Mouse (Mus musculus) CH12.LX (cell line): Measurements from ENCODE around the gene Olfr482. TPM values are rescaled to one million over a fixed set of nuclear protein-coding genes. Genes with fewer than 3 reads are reported as not detected.

ENCODE experiments used
- DNase-seq: peaks from one replicate; pipeline ENCODE4 v3.0.0-alpha.2; 2013; ENCODE audit errors: extremely low read depth
- H3K27ac ChIP-seq: 2 replicates; pipeline ENCODE4 v1.5.1; 2012; ENCODE audit warnings: low read depth, mild to moderate bottlenecking, control low read depth, moderate library complexity; ENCODE audit not compliant: insufficient read depth
- H3K27me3 ChIP-seq: replicated peaks from 2 replicates; pipeline ENCODE3; 2012; ENCODE audit warnings: inconsistent platforms
- H3K36me3 ChIP-seq, 2 experiments: replicated peaks in 1 of 2; 2 replicates each; pipeline versions ENCODE3 to v1.6.1; 2012; ENCODE audit warnings: inconsistent platforms in 1 of 2, low read length in 1 of 2, mild to moderate bottlenecking in 1 of 2, mixed read lengths in 1 of 2, moderate library complexity in 1 of 2; ENCODE audit not compliant: control insufficient read depth in 1 of 2, insufficient read depth in 1 of 2
- H3K4me1 ChIP-seq, 2 experiments: 2 replicates each; pipeline ENCODE4 v1.6.1; 2012; ENCODE audit warnings: inconsistent platforms in 1 of 2, moderate library complexity in 1 of 2; ENCODE audit not compliant: insufficient read depth in 2 of 2, control insufficient read depth in 1 of 2
- H3K4me2 ChIP-seq: 2 replicates; pipeline ENCODE4 v1.6.1; 2012; ENCODE audit warnings: low read depth, mild to moderate bottlenecking, control low read depth; ENCODE audit not compliant: poor library complexity, insufficient read depth, severe bottlenecking
- H3K4me3 ChIP-seq, 3 experiments: fragments of 150-350 bp in 1 of 3; sonication (generic) in 1 of 3; replicated peaks in 1 of 3; 2 replicates each; pipeline versions ENCODE3 to v1.5.1; 2011 to 2012; ENCODE audit warnings: low read depth in 2 of 3, low read length in 2 of 3, mild to moderate bottlenecking in 2 of 3, moderate library complexity in 2 of 3, control low read depth in 1 of 3, improper control_type of control experiment in 1 of 3, inconsistent platforms in 1 of 3, mixed read lengths in 1 of 3; ENCODE audit not compliant: poor library complexity in 1 of 3
- H3K79me2 ChIP-seq: replicated peaks from 2 replicates; pipeline ENCODE4 v1.6.1; 2012; ENCODE audit warnings: mild to moderate bottlenecking, moderate library complexity; ENCODE audit not compliant: control insufficient read depth, poor library complexity, insufficient read depth, severe bottlenecking; ENCODE audit errors: extremely low read depth
- H3K9ac ChIP-seq: 2 replicates; pipeline ENCODE4 v1.6.1; 2012; ENCODE audit warnings: low read depth, mild to moderate bottlenecking, control low read depth, moderate library complexity; ENCODE audit not compliant: insufficient read depth
- H3K9me3 ChIP-seq: replicated peaks from 2 replicates; pipeline ENCODE3; 2012; ENCODE audit warnings: low read length, inconsistent platforms, mixed read lengths
- BHLHE40 ChIP-seq: IDR thresholded peaks from 2 replicates; pipeline ENCODE4 v1.6.1; 2011; ENCODE audit warnings: mild to moderate bottlenecking, low read depth, low read length, improper control_type of control experiment
- CHD1 ChIP-seq: IDR thresholded peaks from 2 replicates; pipeline ENCODE4 v1.6.1; 2012; ENCODE audit warnings: low read depth, low read length, improper control_type of control experiment, inconsistent platforms
- CTCF ChIP-seq, 2 experiments: IDR thresholded peaks in 1 of 2; conservative IDR thresholded peaks in 1 of 2; 2 replicates each; pipeline ENCODE4 v1.5.1; 2011 to 2012; ENCODE audit warnings: low read depth in 2 of 2, low read length in 2 of 2, improper control_type of control experiment in 1 of 2, inconsistent platforms in 1 of 2, mild to moderate bottlenecking in 1 of 2, moderate library complexity in 1 of 2
- E2F4 ChIP-seq: IDR thresholded peaks from 2 replicates; pipeline ENCODE4 v1.6.1; 2011; ENCODE audit warnings: low read depth, low read length, improper control_type of control experiment; ENCODE audit not compliant: insufficient replicate concordance
- EP300 ChIP-seq: IDR thresholded peaks from 2 replicates; pipeline ENCODE4 v1.6.1; 2011; ENCODE audit warnings: low read length, improper control_type of control experiment
- ETS1 ChIP-seq: conservative IDR thresholded peaks from 2 replicates; pipeline ENCODE4 v1.6.1; 2012; ENCODE audit warnings: low read depth, mild to moderate bottlenecking, inconsistent platforms, low read length, improper control_type of control experiment, moderate library complexity
- GABPA ChIP-seq: IDR thresholded peaks from 2 replicates; pipeline ENCODE4 v1.6.1; 2012; ENCODE audit warnings: low read depth, low read length, improper control_type of control experiment, inconsistent platforms; ENCODE audit not compliant: insufficient replicate concordance
- IRF4 ChIP-seq: IDR thresholded peaks from 2 replicates; pipeline ENCODE4 v1.6.1; 2014; ENCODE audit warnings: low read depth, mild to moderate bottlenecking, inconsistent platforms, low read length, improper control_type of control experiment
- JUN ChIP-seq: IDR thresholded peaks from 2 replicates; pipeline ENCODE4 v1.6.1; 2011; ENCODE audit warnings: low read depth, mild to moderate bottlenecking, low read length, improper control_type of control experiment, moderate library complexity; ENCODE audit not compliant: insufficient read depth
- JUND ChIP-seq: conservative IDR thresholded peaks from 2 replicates; pipeline ENCODE4 v1.6.1; 2011; ENCODE audit warnings: low read depth, low read length, improper control_type of control experiment
- MAX ChIP-seq: IDR thresholded peaks from 2 replicates; pipeline ENCODE4 v1.6.1; 2011; ENCODE audit warnings: low read length, improper control_type of control experiment
- MEF2A ChIP-seq: IDR thresholded peaks from 2 replicates; pipeline ENCODE4 v1.6.1; 2014; ENCODE audit warnings: low read depth, mild to moderate bottlenecking, inconsistent platforms, low read length, improper control_type of control experiment, borderline replicate concordance
- MXI1 ChIP-seq: IDR thresholded peaks from 2 replicates; pipeline ENCODE4 v1.6.1; 2011; ENCODE audit warnings: mild to moderate bottlenecking, low read depth, low read length, improper control_type of control experiment
- MYC ChIP-seq: IDR thresholded peaks from 2 replicates; pipeline ENCODE4 v1.6.1; 2011; ENCODE audit warnings: low read depth, mild to moderate bottlenecking, improper control_type of control experiment, low read length
- NELFE ChIP-seq: IDR thresholded peaks from 2 replicates; pipeline ENCODE4 v1.6.1; 2011; ENCODE audit warnings: low read depth, low read length, improper control_type of control experiment
- PAX5 ChIP-seq: IDR thresholded peaks from 2 replicates; pipeline ENCODE4 v1.6.1; 2012; ENCODE audit warnings: low read length, inconsistent platforms, mixed read lengths
- POLR2A ChIP-seq: IDR thresholded peaks from 2 replicates; pipeline ENCODE4 v1.6.1; 2011; ENCODE audit warnings: low read depth, mild to moderate bottlenecking, improper control_type of control experiment, low read length
- POLR2AphosphoS2 ChIP-seq: IDR thresholded peaks from 2 replicates; pipeline ENCODE4 v1.6.1; 2011; ENCODE audit warnings: low read depth, low read length, improper control_type of control experiment
- RAD21 ChIP-seq: IDR thresholded peaks from 2 replicates; pipeline ENCODE4 v1.6.1; 2011; ENCODE audit warnings: low read depth, mild to moderate bottlenecking, low read length, improper control_type of control experiment, moderate library complexity
- RCOR1 ChIP-seq: conservative IDR thresholded peaks from 2 replicates; pipeline ENCODE4 v1.6.1; 2012; ENCODE audit warnings: low read depth, mild to moderate bottlenecking, inconsistent platforms, low read length, improper control_type of control experiment
- SIN3A ChIP-seq: IDR thresholded peaks from 2 replicates; pipeline ENCODE4 v1.6.1; 2012; ENCODE audit warnings: low read length, improper control_type of control experiment, inconsistent platforms
- USF2 ChIP-seq: conservative IDR thresholded peaks from 2 replicates; pipeline ENCODE4 v1.6.1; 2011; ENCODE audit warnings: low read depth, low read length, improper control_type of control experiment
- ZKSCAN1 ChIP-seq: IDR thresholded peaks from 2 replicates; pipeline ENCODE4 v1.6.1; 2012; ENCODE audit warnings: low read depth, inconsistent platforms, low read length, improper control_type of control experiment, borderline replicate concordance
- ZMIZ1 ChIP-seq: IDR thresholded peaks from 2 replicates; pipeline ENCODE4 v1.6.1; 2012; ENCODE audit warnings: low read depth, mild to moderate bottlenecking, inconsistent platforms, low read length, improper control_type of control experiment
- ZNF384 ChIP-seq: IDR thresholded peaks from 2 replicates; pipeline ENCODE4 v1.6.1; 2012; ENCODE audit warnings: low read depth, low read length, improper control_type of control experiment, inconsistent platforms
- dilution Hi-C: fragments of 300-500 bp; cut with MboI; formaldehyde crosslinking; loops from 2 replicates; pipeline ENCODE4 v1.14.3; 2020; ENCODE audit warnings: low sequenced_read_pairs; ENCODE audit not compliant: extremely low pct_unique_long_range_greater_than_20kb, extremely low pct_ligation_motif_present
- in situ Hi-C: fragments of 300-500 bp; cut with MboI; formaldehyde crosslinking; loops from 3 replicates; pipeline ENCODE4 v1.14.3; 2019; ENCODE audit warnings: low sequenced_read_pairs, low pct_ligation_motif_present, low pct_unique_long_range_greater_than_20kb, mixed read lengths
- polyA plus RNA-seq: library from polyadenylated mRNA; unstranded; fragments of >175 nt; gene quantifications from 2 replicates; pipeline ENCODE4 v1.2.1, GENCODE M21; 2012; ENCODE audit warnings: low read depth; ENCODE audit not compliant: insufficient read length
- total RNA-seq, 2 experiments: library from RNA; depleted of rRNA; stranded (reverse); fragments of 300-350 nt in 1 of 2; fragments of >200 nt in 1 of 2; gene quantifications; 2 replicates each; pipeline ENCODE4 v1.2.3; 2012 to 2014

Olfr482 gene
- total and polyA plus RNA-seq, 3 experiments, result 0.50 TPM; not detected in 2

GRCm38 (mm10) chr7:108121416-108121815, 24.0 kb upstream of the Olfr482 start:
- Histone ChIP-seq H3K4me3 (no peak overlapping the region), H3K27ac (no peak overlapping the region), H3K4me1 (no peaks in the 10 kb centered on the region), H3K36me3 (no peaks in the 10 kb centered on the region), H3K4me2 (no peak overlapping the region), H3K79me2 (no peaks in the 10 kb centered on the region), H3K9me3 (no peaks in the 10 kb centered on the region), H3K9ac (no peak overlapping the region), H3K27me3 (peaks cover 23% of the 10 kb centered on the region)
- no peak for DNase-seq
- dilution Hi-C loops (no loop called here), in situ Hi-C loops (no loop called here)
- no peak for TF ChIP-seq CTCF (conservative IDR thresholded peaks at IDR 0.05 in 1 of 2, IDR thresholded peaks at IDR 0.05 in 1 of 2; ENCODE audit: low read depth in 2 of 2, low read length in 2 of 2)
- no peak for TF ChIP-seq RCOR1
- TF ChIP-seq MXI1, result no peak
- TF ChIP-seq NELFE, result no peak
- no peak for TF ChIP-seq ZKSCAN1
- TF ChIP-seq IRF4, result no peak
- no peak for TF ChIP-seq ZMIZ1
- TF ChIP-seq E2F4, result no peak
- no peak for TF ChIP-seq GABPA
- no peak for TF ChIP-seq SIN3A
- TF ChIP-seq RAD21, result no peak
- no peak for TF ChIP-seq EP300
- no peak for TF ChIP-seq JUN
- no peak for TF ChIP-seq PAX5
- TF ChIP-seq MAX, result no peak
- TF ChIP-seq POLR2AphosphoS2, result no peak
- no peak for TF ChIP-seq POLR2A
- TF ChIP-seq CHD1, result no peak
- no peak for TF ChIP-seq MYC

DNA sequence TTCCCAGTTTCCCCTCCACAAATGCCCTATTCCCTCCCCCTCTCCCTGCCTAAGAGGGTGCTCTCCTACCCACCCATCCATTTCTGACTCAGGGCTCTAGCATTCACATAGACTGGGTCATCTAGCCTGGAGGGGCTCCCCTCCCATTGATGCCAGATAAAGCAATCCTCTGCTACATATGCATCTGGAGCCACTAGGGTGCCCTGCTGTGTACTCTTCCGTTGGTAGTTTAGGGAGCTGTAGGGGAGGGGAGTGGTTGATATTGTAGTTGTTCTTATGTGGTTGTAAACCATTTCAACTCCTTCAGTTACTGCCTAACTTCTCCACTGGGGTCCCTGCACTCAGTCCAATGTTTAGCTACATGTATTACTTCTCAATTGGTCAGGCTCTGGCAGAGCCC, 23.3 kb upstream of the Olfr482 start:
- in situ Hi-C loops (no loop called here), dilution Hi-C loops (no loop called here)
- DNase-seq, result no peak
- Histone ChIP-seq H3K27me3 (peaks cover 23% of the 10 kb centered on the region), H3K9me3 (no peaks in the 10 kb centered on the region), H3K4me3 (no peak overlapping the region), H3K4me1 (no peaks in the 10 kb centered on the region), H3K4me2 (no peak overlapping the region), H3K27ac (no peak overlapping the region), H3K36me3 (no peaks in the 10 kb centered on the region), H3K79me2 (no peaks in the 10 kb centered on the region), H3K9ac (no peak overlapping the region)
- no peak for TF ChIP-seq POLR2A
- no peak for TF ChIP-seq ZKSCAN1
- TF ChIP-seq ETS1, result no peak
- TF ChIP-seq JUN, result no peak
- no peak for TF ChIP-seq BHLHE40
- no peak for TF ChIP-seq USF2
- no peak for TF ChIP-seq MYC
- TF ChIP-seq SIN3A, result no peak
- no peak for TF ChIP-seq ZNF384
- no peak for TF ChIP-seq JUND
- no peak for TF ChIP-seq IRF4
- TF ChIP-seq MAX, result no peak
- no peak for TF ChIP-seq MEF2A
